Mouse (Mus musculus): ENCODE data around the gene Pcp4l1.

Pcp4l1 gene

DNA sequence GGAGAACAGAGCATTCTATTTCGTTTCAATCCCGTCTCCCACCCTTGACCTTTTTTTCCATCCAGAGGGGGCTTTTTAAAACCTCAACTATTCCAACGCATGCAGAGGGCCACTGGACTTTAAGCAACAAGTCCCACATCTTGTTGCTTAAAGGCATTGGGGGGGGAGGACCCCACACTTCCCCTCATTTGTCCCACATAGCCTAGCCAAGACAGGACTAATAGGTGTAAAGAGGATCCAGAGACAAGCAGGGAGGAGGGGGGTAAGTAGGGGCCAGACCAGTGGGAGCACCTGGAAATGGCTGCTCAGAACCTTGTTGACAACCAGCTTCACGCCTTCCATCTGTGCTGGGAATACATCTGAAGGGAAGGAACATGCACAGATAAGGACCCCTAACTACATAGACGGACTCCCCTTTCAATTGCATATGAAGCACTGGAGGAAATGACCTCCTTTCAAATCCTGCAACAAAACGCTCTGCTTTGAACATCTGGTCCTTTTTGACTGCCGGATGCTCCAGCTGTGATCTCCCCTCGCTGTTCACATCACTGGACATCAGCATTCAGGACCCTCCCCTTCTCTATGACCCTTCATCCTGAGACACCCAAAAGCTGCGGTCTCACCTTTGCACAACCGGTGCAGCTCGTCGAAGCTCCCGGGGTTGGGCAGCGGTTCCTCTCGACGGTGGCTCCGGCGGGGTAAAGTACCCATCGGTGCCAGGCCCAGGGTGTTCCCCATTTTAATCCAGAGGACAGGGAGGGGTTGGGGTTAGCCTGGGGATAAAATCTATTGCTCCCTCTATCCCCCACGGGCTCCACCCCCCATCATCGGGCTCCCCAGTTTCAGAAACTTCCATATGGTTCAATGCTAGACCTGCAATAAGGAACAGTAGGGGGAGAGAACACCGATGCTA, 25.5 kb upstream of the Pcp4l1 start:
- DNase-seq (ENCODE audit: low read depth in 1 of 2, low spot score in 2 of 2) = no peak

DNA sequence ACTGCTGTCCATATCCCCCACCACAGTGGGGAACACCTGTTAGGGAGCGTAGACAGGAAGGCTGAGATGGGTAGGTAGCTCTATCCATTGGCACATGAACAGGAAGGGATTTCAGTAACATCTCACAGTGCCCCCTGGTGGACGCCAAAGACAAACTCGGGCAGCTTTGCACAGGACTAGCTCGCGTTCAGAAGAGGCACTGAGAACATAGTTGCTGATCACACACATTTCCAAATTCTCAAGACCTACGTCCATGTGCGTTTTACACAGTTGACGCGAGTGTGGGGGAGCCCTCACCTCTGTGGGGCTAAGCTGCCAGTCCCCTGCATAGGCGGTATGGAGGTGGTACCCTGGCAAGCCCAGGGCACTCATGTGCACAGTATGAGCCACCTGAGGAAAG, 24.8 kb upstream of the Pcp4l1 start:
- peak in 1 of 2 experiments; percentile 62 for DNase-seq (ENCODE audit: low read depth in 1 of 2, low spot score in 2 of 2)

DNA sequence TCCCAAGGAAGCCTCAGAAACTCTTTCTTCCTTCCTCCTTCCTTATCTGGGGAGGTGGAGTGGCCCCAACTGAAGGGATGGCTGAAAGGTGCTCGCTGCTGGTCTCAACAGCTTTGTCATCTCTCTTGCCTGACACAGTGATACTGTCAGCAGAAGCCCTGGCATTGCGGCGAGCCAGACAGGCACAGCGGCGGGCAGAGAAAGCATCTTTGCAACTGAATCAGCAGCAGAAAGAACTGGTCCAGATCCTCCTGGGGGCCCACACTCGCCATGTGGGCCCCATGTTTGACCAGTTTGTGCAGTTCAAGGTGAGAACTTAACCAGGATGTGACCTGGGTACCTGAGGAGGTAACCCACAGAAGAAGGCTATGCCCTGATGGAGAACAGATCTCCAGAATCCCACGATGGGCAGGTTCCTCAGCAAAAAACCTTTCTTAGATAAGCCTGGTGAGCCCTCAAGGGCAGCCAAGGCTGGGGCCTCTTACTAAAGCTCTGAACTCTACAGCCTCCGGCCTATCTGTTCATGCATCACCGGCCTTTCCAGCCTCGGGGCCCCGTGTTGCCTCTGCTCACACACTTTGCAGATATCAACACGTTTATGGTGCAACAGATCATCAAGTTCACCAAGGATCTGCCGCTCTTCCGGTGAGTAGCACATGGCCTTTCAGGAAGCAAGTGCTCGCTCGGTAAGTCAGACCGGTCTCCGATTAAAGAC, 20.3 kb upstream of the Pcp4l1 start:
- no peak for DNase-seq (ENCODE audit: low read depth in 1 of 2, low spot score in 2 of 2)

DNA sequence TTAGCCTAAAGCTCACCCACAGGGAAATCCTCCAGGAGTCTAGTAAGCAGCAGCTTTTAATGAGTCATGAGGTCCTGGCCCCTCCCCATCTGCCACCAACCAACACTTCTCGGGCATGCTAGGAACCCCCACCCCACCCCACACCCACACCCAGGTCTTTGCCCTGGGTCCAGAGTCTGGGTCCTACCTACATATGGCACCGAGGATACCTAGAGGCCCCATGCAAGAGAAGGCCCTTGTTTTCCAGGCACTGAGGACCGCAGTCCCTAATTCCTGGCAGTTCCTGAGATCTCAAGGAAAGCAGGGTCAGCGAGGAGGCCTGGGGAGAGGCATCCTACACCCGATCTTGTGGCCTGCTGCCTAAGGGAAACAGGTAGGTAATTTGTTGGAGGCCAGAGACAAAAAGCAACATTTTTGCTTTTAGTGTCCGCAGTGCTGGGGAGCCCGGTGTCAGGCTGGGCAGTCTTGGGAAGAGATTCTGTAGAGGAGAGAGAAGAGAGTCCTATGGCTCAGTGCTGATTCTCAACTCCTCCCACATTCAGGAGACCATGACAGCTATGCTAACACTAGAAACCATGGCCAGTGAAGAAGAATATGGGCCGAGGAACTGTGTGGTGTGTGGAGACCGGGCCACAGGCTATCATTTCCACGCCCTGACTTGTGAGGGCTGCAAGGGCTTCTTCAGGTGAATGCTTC, 17.9 kb upstream of the Pcp4l1 start, which contains the start of gene Nr1i3:
Gene Nr1i3, plus strand, starts transcription at position 170 of the 696 bp plus-strand sequence.
- DNase-seq (ENCODE audit: low read depth in 1 of 2, low spot score in 2 of 2) = no peak

DNA sequence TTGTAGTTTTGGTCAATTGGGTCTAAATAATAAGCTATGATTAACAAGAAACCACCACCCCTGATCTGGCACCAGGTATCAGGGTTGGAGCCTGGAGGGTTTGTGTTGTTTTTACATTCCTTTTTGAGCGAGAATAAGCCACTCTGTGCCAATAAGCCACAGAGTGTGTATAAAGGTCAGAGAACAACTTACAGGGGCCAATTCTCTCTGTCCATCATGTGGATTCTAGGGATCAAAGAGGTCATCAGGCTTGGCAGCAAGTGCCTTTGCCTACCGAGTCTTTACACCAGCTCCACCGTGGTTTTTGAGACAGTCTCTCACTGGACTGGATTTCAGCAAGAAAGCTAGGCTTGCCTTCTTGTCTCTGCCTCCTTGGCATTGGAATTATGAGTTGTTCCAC, 16.8 kb upstream of the Pcp4l1 start:
- no peak for DNase-seq (ENCODE audit: low read depth in 1 of 2, low spot score in 2 of 2)

DNA sequence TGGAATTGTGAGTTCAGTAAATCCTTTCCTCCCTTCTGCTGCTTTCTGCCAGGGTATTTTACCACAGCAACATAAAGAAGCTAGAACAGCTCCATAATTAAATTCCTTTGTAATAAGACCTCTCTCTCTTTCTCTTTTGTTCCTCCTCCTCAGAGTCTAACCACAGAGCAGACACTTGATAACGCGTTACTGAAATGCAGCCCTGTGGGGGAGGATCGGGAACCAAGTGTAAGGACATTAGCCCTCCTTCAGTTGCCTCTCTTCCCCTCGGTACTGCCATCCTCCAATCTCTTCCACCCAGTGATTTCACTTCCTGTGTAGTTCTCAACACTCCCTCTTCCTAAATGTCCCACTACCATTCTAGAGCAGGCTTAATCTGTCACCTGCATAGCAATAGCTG, 13.3 kb upstream of the Pcp4l1 start:
- no peak for DNase-seq (ENCODE audit: low read depth in 1 of 2, low spot score in 2 of 2)

DNA sequence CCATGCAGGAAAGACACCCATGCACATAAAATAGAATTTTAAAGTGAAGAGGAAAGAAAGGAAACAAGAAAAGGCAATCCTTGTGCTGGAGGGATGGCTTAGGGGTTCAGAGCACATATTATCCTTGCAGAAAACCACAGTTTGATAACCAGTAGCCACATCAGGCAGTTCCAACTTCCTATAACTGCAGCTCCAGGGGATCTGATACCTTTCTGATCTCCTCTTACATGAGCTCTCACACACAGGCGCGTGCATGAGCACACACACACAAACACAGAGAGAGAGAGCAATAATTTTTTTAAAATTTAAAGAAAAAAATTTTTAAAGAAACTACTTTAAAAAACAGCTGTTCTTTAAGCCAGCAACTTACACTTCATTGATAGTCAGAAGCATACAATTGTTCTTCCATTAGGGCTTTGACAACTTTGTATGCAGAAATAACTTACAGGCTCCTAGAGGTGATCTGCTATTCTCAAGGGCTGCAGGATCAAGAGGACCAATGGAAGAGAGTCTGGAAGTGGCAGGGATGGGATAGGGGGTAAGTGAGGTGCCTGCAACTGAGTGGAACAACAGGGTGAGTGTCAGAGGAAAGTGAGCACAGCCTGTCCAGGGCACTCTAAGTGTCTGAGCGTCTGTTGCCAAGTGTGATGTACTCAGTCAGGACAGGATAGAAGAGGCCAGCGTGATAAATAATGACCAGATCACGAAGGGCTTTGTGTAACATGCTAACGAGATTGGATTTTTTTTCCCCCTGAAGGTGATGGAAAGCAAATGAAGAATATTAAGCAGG, 9.8 kb upstream of the Pcp4l1 start:
- DNase-seq (ENCODE audit: low read depth in 1 of 2, low spot score in 2 of 2) = no peak

DNA sequence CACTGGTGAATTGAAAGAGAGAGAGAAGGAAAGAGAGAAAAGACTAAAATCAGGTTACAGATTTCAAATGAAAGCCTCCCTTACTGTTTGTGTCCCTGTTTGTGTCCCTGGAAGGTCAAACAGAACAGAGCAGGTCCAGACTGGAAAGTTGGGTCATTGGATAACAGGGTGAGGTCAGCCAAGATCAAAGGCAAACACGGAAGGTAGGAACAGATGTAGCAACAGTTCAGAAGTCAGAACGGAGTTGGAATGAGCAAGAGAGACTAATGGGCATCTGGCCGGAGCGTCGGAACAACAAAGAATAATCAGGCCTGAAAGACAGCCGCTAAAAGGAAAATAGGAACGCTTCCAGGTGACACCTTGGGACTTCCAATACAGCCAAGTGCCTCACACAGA, 8.2 kb upstream of the Pcp4l1 start:
- no peak for DNase-seq (ENCODE audit: low read depth in 1 of 2, low spot score in 2 of 2)

DNA sequence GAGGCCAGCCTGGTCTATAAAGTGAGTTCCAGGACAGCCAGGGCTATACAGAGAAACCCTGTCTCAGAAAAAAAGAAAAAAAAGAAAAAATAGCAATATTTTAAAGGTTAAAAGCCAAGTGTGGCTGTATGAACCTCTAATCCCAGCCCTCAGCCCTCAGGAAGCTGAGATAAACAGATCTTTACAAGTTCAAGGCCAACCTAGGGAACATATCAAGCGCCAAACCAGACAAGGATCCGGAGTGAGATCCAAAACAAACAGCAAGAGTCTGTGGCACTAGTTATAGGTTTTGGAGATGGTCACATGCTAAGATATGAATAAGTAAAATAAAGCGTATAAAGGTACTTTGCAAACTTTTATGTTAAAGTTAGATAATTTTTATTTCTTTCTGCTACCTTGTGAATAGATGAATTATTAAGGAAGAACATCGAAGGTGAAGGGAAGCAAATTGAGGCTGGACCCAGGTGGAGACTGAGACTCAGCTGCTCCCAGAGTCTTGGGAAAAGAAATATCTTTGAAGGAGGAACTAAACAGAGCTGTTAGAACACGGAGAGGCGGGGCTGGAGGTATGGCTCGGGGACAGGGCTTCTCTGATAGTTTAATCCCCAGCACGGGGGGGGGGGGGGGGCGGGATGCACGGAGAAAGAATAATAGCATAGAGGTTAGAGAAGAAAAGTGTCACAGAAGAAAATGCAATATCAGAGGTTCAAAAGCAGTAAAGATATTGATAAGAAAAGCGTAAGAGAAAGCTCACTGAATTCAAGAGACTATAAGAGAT, 7.6 kb upstream of the Pcp4l1 start:
- DNase-seq (ENCODE audit: low read depth in 1 of 2, low spot score in 2 of 2) = no peak

DNA sequence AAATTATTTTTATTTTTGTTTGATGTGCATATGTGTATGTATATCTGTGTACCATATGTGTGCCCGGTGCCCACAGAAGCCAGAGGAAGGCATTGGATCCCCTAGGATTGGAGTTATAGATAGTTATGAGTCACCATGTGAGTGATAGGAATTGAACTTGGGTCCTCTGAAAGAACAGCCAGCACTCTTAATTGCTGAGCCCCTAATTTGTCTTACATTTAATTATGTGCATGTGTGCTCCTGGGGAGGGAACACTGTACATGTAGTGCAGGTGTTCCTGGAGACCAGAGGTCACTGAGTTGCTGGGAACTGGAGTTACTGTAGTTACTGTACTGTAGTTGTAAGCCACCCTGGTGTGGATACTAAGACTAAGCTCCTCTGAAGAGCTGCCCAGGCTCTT, 4.7 kb upstream of the Pcp4l1 start:
- DNase-seq (ENCODE audit: low read depth in 1 of 2, low spot score in 2 of 2) = no peak

DNA sequence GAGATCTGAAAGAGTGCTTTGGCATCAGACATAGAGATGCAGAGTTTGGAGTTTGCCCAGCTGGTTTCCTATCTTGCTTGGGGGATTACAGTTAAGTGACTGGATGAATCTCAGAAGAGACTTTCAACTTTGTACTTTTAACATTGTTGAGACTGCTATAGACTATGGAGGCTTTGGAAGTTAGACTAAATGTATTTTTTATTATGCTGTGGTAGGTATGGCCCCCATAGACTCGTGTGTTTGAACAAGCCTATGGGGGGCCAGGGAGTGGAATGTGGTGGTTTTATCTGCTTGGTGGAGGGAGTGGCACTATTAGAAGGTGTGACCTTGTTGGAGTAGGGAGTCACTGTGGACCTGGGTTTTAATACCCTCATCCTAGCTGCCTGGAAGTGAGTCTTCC, 3.5 kb upstream of the Pcp4l1 start:
- DNase-seq (ENCODE audit: low read depth in 1 of 2, low spot score in 2 of 2) = no peak

DNA sequence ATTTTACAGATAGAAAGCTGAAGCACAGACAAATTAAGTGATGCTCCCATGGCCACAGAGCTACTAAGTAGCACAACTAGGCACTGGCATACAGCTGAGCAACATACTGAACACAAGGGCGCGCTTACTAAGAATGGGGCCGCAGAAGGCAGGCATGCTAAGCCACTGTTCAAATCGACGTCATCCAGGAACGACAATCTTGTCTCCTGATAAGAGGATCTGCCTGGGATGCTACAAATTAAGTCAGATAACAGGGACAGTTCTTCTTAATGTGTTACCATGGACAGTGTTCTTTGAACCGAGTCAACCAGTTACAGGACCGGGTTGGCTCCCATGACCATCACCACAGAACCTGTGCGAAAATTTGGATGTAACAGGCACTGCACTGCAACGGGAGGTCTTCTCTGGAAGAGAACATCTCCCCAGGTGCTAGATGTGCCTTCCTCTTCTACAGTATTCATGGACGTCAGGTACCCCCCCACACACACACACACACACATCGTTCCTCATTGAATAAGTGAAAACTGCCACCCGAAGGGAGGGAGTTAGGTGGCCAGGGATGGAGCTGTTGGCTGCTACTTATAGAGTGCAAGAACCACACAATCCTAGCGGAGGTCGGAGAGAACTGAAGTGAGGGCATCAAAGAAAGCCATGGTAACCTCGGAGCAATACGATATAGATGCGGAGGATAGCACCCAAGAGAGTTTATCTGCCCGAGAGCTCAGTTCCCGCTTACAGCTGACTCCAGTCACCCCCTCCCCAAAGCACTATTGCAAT, 834 bp downstream of the Pcp4l1 start:
- no peak for DNase-seq (ENCODE audit: low read depth in 1 of 2, low spot score in 2 of 2)

DNA sequence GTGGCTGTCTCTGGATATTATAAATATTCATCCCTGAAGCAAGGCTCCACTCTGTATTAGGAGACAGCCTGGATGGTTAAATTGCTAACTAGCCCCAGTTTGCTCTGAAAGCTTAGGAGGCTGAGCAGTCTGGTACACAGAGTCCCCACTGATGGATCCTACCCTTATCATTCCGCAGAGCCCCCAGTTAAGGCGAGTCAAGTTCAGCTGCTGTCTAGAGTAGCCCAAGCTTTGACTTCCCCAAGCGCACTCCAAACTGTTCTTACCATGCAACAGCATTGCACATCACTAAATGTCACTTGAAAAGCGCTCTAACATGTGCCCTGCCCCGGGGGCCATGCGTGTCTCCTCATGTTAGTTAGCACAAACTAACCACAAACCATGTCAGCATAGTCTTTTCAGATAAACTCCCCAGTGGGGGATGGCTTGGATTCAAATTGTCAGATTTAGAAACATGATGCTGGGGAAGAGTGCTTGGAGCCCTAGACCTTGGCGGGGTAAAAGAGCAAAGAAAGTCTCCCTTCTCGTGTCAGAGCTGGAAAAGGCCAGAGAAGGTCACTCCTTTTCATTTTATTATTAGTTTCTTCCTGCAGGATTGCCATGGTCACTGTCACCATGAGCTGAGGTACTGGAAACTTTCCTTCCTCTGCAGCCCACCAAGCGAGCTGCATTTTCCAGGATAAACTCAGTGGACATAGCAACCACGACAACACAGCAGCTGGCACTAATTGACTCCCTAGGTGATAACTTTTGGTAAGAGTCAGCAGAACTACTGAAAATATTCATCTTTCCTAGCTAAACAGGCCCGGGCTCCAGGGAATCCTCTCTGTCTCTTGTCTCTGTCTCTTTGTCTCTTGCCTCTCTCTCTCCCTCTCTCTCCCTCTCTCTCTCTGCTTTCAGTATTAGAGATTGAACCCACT, 1.9 kb downstream of the Pcp4l1 start:
- DNase-seq (ENCODE audit: low read depth in 1 of 2, low spot score in 2 of 2) = no peak

DNA sequence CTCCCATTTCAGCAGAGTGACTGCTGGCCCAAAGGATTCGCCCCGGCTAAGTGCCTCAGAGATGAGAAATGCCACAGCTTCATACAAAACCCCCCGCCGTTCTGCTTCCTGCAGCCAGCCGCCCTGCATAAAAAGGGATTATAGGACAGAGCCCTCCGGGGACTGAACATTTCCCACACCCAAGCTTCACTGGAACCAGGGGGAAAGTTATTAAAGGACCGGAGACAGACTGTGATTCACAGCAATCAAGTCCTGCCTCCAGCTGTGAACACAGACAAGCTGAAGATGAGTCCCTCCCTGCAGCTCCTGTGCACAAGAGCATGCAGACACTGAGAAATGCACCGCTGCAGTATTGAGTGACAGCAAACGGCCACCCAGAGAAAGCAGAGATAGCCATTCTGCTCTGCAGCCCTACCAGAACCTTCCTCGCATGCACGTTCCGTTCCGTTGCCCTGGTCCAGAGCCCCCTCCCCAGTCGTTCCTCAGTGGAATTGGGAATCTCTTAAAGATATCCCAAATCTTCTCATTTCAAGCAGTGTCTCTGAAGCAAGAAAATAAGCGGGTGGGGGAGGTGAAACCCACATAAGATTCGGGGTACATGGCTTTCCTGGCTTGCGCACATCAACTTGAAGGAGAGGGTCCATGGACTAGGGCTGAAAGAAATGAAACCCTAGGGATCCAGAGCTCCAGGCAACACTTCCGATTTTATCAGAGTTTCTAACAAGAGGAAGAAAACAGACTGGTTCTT, 2.8 kb downstream of the Pcp4l1 start:
- DNase-seq (ENCODE audit: low read depth in 1 of 2, low spot score in 2 of 2) = no peak

DNA sequence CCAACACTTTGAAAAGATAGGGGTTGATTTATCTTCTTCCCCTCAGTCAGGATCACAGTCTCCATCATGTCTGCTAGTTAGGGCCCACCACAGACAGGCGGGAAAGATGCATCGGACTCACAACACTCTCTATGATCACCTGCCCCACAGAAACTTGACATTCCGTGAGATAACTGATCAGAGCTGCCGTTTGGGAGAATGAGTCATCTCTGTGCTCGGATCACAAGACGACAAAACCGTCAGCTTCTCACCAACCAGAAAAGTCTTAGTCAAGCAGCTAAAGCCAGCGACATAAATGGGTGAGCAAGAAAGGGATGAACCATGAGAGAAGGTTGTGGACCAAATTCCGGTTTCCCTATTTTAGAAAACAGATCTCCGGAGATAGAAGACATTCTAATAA, 3.8 kb downstream of the Pcp4l1 start:
- DNase-seq (ENCODE audit: low read depth in 1 of 2, low spot score in 2 of 2) = no peak

DNA sequence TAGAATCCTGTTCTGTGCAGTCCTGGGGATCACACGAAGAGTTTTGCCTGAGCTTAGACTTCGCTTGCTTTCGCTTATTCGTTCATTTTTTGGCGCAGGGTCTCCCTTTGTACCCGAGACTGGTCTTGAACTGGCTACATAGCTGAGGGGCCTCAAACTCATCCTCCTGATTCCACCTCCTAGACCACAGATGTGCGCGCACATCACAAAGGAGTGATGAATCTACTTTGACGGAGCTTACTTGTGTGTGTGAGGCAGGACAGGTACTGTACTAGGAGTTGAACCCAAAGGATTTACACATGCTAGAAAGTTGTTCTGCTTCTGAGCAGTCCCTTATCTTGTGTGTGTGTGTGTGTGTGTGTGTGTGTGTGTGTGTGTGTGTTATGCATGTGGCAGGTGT, 5.2 kb downstream of the Pcp4l1 start:
- no peak for DNase-seq (ENCODE audit: low read depth in 1 of 2, low spot score in 2 of 2)

DNA sequence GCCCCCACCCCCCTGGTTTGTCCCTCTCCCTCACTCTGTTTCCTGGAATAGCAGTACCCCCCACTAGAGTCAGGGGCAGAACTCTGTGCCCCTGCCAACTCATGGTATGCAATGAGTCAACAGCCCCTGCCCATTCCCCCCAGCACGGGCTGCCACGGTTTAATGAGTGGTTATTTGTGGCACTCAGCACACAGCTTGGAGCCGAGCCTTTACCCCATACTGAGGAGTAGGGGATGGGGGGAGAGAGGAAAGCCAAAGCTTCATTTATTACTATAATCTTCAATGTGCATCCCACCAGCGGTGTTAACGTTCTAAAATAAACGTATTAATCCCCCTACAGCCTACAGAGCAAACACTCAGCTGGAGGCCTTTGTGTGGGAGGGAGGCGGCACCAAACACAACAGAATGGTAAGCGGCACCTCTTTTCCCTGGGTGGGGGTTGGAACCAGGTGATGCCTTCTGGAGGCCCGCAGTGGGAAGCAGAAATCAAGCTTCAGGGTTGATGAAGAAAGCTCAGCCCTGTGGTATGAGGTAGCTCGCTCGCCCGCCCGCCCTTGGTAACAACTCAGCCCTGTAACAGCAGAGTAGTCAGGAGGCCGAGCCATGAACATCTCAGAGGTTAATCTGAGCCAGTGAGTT, 6.5 kb downstream of the Pcp4l1 start:
- DNase-seq (ENCODE audit: low read depth in 1 of 2, low spot score in 2 of 2) = no peak

Measured in monocyte, adult 2 months (primary cell).